Mouse (Mus musculus) frontal cortex, postnatal 25 days (tissue): Measurements from ENCODE around the gene Stx1b.
A peak's percentile ranks its signal among the peaks of the same experiment; 100 is the strongest.

Experiments
- DNase-seq, 2 experiments: peaks; one replicate each; pipeline ENCODE4 v3.0.0; 2022; ENCODE audit warnings: low spot score in 2 of 2

Stx1b gene

GRCm38 (mm10) chr7:127817053-127817452 lies 7.3 kb downstream of the Stx1b start:
- no peak for DNase-seq

GRCm38 (mm10) chr7:127815954-127816821 lies 8.2 kb downstream of the Stx1b start:
- DNase-seq: peak in 1 of 2 experiments; percentile 57

GRCm38 (mm10) chr7:127815116-127815665 lies 9.2 kb downstream of the Stx1b start:
- no peak for DNase-seq

DNA sequence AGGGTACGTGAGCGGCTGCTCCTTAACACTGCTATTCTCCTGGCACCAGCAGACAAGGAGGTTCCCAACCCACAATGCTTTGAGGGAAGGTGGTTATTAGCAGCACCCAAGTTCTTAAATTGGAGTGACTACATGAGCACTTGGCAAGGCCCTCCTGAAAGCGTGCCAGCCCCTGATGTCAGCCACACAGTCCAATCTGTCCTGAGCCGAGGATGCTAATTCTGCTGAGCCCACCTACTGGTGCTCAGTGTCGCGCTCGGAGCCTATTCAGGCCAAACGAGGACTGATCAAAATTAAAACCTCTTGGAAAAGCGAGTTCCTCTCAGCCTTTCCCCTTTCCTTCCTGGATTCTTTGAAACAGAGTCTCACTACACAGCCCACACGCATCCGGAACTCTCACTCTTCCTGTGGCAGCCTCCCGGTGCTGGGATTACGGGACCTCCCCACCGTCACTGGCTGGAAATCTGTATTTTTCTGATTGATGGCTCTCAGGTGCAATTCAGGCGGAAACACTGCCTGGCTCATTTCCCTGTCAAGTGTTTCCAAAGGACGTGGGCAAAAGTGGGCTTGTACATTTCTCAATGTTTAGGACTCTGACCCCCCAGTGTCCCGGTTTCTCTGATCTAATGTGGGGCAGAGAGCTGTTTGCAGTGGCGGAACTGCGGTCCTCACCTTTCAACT lies 10.0 kb downstream of the Stx1b start:
- peak in 1 of 2 experiments; percentile 66 for DNase-seq

- DNase-seq: no peak
Measured at GRCm38 (mm10) chr7:127813821-127814220, 10.5 kb downstream of the Stx1b start.

GRCm38 (mm10) chr7:127812292-127812691 lies 12.1 kb downstream of the Stx1b start:
- no peak for DNase-seq

GRCm38 (mm10) chr7:127811240-127811639 lies 13.1 kb downstream of the Stx1b start:
- no peak for DNase-seq

- DNase-seq: no peak
Measured at GRCm38 (mm10) chr7:127810650-127811049, 13.7 kb downstream of the Stx1b start.

DNA sequence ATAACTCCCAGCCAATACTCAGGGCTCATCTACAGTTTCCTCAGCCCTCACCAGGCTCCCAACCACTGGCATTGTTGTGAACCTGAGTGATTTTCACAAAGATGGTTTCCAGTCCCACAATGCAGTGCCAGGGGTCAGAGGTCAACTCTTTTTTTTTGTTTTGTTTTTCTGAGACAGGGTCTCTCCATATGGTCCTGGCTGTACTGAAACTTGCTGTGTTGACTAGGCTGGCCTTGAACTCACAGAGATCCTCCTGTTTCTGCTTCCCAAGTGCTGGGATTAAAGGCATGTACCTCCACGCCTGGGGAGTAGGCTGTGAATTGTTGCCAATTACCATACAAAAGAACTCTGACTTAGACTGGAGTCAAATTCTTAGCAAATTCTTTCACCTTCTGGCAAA lies 14.5 kb downstream of the Stx1b start:
- no peak for DNase-seq

- DNase-seq: no peak
Measured at GRCm38 (mm10) chr7:127808821-127809220, 15.5 kb downstream of the Stx1b start.

DNA sequence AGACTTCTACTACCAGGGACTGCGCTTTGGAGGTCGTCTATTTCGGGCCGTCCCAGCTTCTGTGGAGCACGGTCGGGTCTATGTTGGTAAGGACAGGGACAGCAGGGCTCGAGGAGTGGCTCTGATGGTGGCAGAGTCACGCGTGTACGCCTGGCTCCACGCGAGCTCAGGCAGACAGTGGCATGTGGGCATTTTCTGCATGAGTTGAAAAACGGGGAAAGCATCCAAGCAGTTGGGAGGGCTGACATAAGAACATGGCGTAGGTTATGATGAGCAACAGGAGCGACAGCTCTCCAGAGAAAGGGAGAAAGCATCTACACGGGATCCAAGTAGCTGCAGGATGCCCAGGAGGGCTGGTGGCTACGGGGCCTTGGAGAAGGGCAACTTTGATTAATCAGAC lies 22.0 kb downstream of the Stx1b start:
- DNase-seq: no peak

- DNase-seq: no peak
Measured at GRCm38 (mm10) chr7:127801010-127801621, 23.2 kb downstream of the Stx1b start.

DNA sequence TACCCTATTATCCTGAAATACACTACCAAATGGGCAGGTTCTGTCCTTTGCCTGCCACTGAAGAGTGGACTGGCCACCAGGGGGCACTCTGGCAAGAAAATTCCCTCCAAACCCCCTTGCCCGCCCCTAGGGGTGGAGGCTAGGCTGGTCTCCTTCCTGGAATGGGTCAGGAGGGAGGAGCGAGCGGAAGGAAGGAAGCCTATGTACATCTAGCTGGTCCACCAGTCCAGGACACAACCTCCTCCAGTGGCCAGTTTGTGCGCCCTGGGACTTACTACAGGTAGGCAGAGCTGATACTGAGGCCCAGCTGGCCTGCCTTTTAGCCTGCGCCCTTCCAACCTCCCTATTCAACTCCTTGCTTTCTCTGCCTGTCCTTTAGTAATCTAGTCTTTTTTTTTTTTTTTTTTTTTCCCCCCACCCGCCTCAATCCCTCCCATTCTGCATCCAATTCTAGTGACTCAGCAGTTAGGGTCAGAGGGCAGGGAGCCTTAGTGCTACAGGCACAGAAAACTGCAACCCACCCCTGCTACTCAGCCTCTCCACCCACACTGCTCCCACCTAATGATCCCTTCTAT lies 23.8 kb downstream of the Stx1b start, which contains the start of gene Hsd3b7:
TSS of gene Hsd3b7 (plus strand) at position 170 of the 575 bp plus-strand sequence.
- DNase-seq: peak; percentile 83 to 84

- DNase-seq: no peak
Measured at GRCm38 (mm10) chr7:127799738-127800137, 24.6 kb downstream of the Stx1b start.

DNA sequence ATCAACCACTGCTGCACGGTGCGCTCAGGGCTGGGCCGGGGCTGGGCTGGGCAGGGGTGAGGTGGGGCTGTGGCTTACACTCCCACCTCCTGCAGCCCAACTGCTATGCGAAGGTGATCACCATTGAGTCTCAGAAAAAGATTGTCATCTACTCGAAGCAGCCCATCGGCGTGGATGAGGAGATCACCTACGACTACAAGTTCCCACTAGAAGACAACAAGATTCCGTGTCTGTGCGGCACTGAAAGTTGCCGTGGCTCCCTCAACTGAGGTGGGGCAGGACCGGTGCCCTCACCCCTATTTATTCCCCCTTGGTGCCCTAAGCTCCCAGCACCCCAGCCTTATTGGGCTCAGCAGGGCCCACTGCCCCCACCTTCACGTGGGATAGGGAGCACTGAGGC lies 25.1 kb downstream of the Stx1b start:
- DNase-seq: no peak

- no peak for DNase-seq
Measured at GRCm38 (mm10) chr7:127798591-127798990, 25.8 kb downstream of the Stx1b start.

DNA sequence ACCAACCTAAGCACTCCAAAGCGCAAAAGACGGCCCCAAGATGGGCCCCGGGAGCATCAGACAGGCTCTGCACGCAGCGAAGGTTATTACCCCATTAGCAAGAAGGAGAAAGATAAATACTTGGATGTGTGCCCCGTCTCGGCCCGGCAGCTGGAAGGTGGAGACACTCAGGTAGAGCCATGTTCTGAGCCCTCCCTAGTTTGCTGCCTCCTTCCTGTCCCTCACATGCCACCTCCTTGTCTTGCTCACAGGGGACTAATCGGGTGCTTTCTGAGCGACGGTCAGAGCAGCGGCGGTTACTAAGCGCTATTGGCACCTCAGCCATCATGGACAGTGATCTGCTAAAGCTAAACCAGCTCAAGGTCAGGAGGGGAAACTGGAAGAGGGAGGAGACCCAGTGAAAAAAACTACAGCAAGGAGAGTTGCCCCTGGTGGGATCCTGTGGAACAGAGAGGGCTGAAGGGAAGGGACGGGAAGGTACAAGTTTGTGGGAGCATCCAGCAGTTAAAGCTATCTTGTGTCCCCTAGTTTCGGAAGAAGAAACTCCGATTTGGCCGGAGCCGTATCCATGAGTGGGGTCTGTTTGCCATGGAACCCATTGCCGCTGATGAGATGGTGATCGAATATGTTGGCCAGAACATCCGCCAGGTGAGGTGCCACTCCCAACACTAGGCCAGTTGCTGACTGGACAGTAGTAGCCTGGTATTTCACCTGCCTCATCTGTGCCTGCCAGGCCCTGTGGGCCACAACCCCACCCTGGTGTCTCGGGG lies 27.1 kb downstream of the Stx1b start:
- no peak for DNase-seq

DNA sequence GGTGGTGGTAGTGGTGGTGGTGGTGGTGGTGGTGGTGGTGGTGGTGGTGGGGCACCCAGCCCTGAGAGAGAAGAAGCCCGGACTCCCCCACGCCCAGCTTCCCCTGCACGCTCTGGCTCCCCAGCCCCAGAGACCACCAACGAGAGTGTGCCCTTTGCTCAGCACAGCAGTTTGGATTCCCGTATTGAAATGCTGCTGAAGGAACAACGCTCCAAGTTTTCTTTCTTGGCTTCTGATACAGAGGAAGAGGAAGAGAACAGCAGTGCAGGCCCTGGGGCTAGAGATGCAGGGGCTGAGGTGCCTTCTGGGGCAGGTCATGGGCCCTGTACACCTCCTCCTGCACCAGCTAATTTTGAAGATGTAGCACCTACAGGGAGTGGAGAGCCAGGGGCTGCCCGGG lies 39.0 kb downstream of the Stx1b start, which contains the start of gene Gm49388:
TSS of gene Gm49388 (plus strand) at position 301 of the 400 bp plus-strand sequence.
- DNase-seq: no peak

DNA sequence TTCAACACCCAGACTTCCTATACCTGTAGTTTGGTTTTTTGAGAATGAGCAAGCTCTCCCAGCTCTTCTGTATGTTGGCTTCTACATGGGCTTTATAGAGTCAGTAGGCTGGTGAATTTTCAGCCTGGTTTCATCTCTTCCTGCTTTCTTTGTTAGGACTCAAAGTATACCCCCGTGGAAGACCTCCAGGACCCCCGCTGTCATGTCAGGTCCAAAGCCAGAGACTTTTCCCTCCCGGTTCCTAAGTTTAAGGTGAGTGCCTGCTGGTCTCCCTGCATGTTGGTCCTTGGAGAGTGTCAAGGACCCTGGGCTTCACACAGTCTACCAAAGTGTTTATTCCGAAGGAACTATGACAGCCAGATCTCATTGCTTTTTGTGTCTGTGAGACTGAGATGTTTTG lies 46.0 kb downstream of the Stx1b start:
- DNase-seq: no peak

- no peak for DNase-seq
Measured at GRCm38 (mm10) chr7:127777474-127778266, 46.7 kb downstream of the Stx1b start.
